Mouse (Mus musculus): ENCODE data around the gene Ceacam19.

Gene Ceacam19

DNA sequence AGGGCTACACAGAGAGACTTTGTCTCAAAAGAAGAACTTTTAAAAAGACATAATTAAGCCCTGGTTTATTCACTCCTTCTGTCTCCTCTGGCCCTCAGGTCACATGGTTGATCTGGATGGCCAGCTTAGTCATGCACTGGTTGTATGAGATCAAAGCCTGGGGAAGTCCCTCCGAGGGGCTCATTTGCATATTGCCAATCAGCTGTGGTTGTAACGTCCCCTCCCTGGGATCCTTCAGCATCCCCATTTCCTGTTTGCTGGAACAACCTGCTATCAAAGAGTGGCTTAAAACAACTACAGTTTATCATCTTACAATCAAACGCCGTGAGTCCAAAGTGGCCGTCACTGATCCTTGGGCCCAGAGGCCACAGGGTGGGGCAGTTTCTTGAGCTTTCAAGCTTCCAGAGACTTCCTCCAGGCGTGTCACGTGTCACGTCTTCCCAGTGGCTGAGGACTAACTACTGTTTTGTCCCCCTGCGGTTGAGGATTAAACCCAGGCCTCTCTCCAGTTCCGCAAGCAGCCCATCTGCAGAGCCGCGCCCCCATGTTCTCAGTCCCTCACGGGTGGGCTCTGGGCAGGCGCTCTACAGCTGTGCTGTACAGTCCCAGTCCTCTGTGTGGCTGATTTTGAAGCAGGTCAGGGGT lies 10.9 kb downstream of the Ceacam19 start:
- DNase-seq = peak; percentile 30 to 31

DNA sequence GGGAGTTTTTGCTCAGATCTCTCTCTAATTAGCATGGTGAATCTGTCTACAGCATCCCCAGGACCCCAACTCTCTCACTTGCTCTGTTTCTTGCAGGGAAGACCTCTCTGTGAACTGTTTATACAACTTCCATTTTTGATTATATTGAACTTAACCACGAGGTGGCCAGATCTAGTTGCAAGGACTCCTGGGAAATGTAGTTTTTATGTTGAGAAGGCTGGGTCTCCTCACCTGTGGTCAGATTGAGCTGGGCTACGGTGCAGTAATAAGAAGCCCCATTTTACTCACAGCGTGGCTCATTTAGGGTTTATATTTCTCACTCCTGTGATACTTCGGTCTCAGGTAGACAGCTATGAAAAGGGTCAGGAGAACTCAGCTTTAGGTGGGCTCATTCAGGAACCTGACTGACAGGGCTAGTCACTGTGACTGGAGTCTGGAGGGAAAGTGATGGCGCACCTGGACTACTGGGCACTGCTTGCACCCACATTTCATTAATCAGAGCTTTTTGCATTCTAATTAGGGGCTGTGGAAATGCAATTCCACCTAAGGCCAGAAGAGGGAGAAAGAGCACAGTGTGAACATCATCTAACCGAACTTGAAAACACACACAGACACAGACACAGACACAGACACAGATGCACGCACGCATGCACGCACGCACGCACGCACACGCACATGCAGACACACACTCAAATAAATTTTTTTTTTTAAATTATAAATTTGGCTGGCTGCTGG lies 11.7 kb downstream of the Ceacam19 start:
- DNase-seq = peak; percentile 17 to 57

DNA sequence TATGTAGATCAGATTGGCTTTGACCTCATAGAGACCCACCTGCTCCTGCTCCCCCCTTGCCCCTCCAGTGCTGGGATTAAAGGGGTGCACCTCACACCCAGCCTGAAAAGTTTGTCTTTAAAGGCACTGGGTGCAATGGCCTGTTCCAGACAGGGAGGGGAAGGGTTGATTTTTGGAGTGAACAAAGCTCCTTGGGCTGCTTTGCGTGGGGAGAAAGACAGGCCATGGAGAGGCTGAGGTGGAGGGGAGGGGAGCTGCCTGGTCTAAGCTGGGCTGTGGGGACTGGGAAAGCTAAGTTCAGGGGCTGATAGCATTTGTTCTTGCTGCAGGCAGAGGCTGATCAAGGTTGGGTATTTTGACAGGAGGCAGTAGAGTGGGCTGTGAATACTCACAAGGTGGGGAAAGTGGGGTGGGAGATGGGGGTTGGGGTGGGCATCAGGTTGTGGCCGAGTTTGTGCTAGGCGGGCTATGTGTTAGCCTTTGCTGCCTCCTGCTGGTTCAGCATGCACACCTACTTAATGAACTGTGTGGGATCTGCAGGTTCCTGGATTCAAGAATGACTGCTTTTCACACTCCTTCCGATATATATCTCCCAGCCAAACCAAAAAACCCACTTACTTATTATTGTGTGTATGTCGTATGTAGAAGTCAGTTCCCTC lies 15.7 kb downstream of the Ceacam19 start:
- peak in 1 of 2 experiments; percentile 35 for DNase-seq

DNA sequence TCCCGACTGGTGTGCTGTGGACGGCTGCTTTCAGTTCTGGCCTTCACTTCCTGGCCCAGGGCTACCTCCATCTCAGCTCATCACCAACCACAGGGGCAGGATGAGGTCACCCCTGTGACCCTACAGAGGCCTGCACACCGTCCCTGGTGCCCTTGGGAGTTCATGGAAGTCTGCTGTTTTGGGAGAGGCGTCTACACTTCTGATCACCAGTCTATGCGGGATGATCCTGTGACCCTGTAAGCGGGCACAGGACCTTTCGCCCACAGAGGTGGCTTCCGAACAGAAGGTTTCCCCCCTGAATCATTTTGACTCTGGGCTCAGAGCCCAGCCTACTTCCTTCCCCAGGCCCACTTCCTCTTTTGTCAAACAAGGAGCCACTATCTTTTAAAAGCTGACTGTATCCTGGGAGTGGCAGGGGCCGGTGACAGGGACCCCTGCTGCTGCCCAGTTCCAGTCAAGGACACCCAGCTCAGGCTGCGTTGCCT lies 16.6 kb downstream of the Ceacam19 start:
- DNase-seq = peak; percentile 49 to 62

DNA sequence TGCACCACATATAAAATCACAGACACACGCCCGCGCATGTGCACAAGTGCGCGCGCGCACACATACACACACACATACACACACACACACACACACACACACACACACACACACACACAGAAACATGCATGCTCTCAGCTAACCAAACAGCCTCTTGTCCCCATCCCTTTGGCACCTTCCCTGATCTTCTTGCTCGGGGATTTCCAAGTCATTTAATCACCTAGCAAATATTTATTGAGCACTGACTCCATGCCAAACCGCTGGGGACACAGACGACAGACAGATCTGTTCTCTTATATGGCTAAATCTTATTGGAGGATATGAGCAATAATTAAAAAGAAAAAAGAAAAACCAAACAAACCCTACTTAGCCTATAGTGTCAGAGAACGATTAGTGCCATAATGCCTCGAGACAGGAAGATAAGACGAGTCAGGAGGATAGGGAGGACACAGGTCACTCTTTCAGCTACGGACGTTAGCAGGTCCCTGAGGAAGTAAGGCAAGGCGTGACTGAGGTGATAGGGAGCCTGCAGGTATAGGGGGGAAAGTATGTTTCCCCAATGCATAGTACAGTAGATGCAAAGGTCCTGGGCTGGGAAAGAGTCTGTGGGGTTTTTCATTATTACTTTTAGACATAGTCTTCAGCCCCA lies 19.9 kb downstream of the Ceacam19 start:
- peak in 1 of 2 experiments; percentile 37 for DNase-seq

DNA sequence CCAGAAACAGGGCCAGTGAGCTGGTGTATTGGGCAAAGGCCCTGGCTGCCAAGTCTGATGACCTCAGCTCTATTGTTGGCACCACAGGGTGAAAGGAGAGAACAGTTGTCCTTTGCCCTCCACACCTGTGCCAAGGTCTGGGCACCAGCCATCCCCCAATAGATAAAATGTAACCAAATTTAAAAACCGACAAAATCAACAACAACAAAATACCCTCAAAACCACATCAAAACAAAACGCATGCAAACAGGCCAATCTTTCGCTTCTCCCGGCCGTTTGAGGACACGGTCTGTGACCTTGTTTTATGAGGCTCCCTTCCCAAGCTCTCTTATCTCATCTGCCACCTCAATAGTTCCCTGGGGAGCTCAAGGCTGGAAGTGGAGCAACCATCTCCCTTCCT lies 21.3 kb downstream of the Ceacam19 start:
- DNase-seq = no peak

DNA sequence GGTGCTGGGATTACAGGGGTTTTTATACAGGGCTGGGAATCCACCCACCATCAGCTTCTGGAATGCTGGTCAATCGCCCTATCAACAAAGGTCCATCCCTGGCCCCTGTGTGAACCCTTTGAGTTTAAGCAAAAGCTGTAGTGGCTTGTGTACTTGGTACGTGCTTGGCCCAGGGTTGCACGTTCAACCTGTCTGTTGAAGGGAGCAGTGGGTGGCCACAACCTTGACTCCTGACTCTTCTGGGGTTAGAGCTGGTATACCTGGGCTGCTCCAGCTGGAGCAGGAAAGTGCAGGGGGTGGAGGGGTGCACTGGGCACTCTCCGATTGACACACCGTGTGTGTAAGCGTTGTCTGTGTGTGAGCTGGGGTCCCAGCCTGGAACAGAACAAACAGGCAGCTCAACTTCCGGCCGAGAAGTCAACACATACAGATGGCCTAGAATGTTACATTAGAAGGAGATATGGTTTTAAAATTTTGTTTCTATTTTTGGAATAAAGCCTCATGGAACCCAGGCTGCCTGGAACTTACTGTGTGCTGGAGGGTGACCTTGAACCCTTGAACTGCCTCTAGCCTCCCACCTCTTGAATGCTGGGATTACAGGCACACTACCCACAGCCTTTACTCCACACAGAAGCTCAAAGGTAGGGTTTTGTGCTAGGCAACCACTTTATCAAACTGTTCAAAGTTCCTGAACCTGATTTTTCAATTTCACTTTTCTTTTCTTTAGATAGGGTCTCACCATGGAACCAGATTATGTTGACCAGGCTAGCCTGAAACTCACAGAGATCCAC lies 22.3 kb downstream of the Ceacam19 start:
- DNase-seq = no peak

DNA sequence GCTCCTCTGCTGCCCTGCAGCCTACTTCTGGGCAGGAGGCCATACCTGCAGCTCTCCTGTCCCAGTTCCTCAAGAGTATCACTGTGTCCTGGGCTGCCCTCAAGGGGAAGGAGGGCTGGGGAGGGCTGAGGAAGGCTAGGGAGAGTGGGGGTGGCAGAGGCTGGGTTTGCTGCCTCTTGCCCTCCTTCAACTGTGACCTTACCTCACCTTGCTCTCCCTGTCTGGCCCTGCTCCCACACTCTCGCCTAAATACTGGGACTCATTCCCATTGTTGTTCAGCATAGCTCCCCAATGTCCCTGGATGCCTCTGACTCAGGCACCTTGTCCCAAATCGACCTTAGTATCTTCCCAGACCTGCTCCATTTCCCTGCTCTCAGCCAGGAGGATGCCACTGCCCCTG lies 23.5 kb downstream of the Ceacam19 start:
- peak; percentile 44 to 57 for DNase-seq

DNA sequence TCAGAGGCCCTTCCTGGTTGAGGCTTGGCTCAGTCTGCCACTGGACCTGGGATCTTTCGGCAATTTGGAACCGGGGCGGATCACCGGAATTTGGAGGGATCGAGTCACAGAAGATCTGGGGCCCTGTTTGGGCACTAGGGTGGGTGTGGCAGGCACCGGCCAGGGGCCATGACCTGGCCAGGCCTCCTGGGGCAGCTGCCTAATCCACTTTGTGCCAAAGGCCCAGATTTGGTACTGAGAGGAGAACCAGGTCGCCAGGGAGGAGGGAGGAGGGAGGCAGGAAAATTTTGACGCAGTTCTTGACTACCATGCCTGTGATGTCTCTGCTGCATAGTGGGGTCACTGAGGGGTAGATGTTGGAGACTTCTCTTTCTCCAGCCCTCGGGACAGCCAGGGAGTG lies 26.6 kb downstream of the Ceacam19 start, which contains the start of gene Ceacam16:
Gene Ceacam16, minus strand, starts transcription at position 101 of the 400 bp plus-strand sequence.
- DNase-seq = no peak

DNA sequence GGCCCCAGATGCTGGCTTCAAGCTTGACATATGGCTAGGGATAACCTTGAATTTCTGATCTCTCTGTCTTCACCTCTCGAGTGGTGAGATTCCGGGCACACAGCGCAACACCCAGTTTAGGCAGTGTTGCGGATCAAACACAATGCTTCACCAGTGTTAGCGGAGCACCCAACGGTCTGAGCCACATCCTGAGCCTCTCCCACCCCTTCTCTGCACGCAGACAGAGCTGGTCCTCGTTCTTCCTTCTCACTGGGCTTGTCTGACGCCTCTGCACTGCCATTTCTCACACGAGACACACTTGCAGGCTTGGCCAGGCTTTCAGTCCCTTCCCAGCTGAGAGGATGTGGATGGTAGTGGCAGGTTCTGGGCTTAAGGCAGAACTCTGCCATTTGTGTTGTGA lies 28.0 kb downstream of the Ceacam19 start:
- no peak for DNase-seq

DNA sequence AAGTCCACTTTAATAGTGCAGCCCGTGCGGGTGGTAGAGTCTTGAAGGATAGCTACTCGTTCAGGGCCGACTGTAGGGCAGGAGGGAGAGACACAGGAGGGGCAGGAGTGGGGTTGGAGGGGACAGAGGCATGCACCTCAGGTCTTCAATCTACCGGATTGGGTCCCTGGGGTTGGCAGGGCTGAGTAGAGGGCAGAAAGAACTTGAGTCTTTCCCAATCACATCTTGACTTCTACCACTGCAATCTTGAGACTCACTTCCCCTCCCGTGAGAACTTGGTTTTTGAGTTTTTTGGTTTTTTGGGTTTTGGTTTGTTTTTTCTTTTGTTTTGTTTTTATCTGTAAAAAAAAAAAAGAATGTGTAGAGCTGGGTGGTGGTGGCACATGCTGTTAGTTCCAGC lies 31.5 kb downstream of the Ceacam19 start:
- DNase-seq = no peak

DNA sequence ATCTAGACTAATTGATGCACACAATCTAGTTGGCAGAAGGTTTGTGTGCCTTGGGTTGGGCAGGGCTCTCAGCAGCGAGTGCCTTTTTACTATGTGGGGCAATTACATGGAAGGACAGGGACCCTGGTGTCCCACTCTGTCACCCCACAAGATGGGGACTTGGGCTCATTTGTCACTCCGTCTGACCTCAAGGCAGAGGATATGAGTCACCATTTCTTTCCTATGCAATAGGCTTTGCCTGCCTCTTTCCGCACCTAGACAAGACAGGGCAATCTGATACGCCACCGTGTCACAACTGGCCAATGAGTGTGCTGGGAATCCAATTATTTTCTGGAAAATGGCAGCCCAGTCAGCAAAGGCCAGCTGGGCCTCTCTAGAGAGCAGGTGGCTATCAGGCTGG lies 32.1 kb downstream of the Ceacam19 start:
- DNase-seq = no peak

DNA sequence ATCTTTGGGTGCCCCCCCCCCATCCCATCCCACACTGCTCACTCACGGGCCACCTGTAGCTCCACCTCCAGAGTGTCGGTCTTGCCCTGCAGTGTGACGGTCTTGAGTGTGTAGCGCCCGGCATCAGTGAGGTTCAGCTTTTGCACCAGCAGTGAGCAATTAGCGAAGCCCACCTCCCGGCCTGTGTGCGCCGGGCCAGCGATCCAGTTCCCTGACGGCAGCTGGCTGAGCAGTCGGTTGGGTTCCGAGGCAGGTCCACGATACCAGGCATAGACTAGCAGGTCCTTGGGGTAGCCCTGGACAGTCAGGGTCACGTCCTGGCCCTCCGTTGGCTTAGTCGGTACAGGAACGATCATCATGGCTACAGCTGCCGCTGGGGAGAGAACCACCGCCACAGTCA lies 34.2 kb downstream of the Ceacam19 start:
- DNase-seq = no peak

DNA sequence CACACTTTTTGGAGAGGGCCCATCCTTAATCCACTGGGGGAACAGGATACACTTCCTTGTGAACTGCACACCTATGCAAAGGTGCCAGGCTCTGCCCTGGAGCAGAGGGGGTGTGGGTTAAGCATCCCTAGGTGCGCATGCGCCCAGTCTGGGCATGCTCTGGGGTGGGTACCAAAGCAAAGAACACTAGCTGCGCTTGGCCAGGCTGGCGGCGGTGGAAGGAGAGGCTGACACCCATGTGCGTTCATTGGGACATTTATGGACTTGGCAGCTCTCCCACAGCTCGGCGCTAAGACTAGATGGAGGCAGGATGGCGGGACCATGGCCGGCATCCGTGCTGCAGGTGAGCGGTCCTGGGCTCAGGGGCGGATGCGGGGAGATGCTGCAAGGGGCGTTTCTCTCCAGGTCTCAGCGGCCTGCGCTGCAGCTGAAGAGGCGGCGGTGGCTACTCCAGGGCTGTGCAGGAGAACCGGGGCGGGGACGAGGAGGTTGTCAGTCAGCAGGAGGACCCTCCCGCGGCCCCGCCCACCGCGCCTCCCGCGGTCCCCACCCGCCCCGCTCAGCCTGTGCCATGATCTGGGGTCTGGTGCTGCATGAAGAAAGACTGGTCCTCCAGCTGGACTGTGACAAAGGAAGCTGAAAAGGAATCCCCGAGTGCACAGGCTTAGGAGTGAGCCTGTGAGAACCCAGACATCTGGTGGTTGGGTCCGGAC lies 35.8 kb downstream of the Ceacam19 start, which contains the start of gene Gm19345:
Gene Gm19345, plus strand, starts transcription at position 146 of the 713 bp plus-strand sequence.
- DNase-seq = no peak

DNA sequence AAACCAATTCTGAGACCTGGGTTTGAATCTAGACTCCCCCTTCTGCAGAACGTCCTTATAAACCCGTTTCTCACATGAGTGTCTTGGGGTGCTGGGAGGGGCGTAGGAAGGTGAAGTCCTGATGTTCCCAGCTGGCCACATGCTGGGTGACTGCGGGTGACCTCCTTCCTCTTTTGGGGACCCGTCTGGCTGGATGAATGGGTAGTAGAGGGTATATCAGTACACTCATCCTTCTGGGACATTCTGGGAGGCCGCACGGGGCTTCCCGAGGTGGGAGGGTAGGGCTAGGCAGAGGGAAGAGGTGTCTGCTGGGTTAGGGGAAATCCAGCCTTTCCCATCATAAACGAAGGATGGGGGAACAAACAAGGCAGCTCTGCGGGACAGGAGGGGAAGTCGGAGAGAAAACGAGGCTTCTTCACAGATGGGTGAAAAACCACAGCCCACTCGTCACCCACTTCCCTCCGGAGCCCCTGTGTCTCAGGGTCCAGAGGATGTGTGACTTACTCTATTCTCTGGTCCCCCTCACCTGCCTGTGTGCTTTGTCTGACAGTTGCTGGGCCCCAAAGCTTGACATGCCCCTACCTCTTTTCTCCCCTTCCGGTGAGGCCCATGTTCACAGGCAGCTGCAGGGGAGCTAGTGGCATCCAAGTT lies 43.1 kb downstream of the Ceacam19 start:
- no peak for DNase-seq

DNA sequence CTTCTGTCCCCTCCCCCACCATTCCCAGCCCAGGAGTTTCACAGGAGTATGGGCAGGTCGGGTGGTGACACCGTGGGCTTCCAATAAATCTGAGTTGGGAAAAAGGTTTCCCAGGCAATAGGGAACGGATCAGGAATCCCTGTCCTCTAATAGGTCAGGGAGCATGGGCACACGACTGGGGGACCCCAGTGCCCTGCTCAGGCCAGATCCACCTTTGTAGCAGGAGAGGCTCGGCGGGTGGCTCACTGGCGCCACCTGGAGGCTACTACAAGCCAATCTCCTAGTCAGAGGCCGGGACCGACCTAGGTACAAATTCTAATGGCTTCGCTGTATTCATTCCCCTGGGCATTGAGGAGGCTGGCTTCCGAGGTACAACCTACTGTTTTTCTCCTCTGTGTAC lies 44.2 kb downstream of the Ceacam19 start:
- peak; percentile 72 to 74 for DNase-seq

DNA sequence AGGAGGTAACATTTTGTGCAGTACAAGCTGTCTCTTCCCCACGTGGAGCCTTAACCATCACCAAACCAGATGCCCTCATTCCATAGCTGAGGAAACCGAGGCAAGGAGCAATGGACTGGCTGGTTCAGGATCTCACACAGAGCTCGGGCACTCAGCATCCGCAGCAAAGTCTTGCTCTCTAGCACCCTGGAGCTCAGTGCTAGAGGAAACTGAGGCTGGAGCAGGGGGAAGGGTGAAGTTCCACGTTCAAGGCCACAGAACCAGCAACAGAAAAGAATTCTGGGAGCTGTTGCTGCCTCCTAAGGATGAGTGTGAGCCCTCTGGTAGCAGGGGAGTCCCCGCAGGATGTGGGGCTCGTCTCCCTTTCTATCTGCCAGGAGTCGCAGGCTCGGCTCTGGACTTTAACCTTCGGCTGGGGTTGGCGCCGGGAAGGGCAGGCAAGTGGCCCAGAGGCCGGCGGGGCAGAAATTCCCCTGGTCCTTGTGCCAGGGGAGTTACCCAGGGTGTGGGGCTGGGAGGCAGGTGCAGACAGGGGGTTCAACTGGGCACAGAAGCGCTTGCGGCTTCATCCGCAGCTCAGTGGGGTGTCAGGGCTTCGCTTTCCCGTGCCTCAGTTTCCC lies 44.8 kb downstream of the Ceacam19 start:
- no peak for DNase-seq

DNA sequence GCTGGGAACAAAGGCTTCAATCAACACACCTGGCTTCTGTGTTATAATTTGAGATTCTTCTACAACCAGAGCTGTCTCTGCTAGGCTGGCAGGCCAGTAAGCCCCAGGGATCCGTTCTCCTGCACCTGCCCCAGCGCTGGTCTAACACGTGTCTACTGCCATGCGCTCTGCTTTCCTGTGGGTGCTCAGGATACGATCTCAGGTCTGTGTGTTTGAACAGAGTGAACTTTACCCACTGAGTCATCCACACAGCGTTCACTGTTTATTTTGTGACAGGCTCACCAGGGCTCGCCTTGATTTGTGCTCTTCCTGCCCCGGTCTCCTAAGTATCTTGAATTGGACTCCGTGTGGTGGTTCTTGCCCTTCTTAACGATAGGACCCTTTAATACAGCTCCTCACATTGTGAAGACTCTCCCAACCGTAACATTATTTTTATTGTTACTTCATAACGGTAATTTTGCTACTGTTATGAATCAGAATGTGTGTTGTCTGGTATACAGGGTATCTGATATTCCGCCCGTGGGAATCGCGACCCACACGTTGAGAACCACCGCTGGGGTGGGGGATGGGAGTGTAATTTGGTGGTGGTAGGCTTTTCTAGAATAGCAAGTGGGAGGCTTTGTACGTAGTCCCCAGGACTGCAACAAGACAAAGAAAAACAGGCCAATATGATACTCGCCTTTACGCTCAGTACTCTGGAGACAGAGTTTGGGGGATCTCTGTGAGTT lies 45.9 kb downstream of the Ceacam19 start:
- no peak for DNase-seq

DNA sequence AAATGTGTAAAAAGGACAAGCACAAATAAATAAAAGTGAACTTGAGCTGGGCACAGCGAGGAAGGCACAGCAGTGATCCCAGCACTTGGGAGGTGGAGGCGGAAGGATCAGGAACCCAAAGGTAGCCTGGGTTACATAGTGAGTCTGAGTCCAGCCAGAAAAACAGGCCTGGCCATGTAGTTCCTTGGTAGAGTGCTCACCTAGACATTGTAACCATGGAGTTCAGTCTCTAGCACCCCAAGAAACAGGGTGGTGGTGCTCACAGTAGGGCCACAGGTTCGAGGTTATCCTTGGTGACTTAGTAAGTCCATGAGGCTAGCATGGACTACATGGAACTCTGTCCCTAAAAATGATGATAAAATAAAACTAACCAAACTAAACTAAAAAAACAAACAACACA lies 46.8 kb downstream of the Ceacam19 start:
- no peak for DNase-seq

DNA sequence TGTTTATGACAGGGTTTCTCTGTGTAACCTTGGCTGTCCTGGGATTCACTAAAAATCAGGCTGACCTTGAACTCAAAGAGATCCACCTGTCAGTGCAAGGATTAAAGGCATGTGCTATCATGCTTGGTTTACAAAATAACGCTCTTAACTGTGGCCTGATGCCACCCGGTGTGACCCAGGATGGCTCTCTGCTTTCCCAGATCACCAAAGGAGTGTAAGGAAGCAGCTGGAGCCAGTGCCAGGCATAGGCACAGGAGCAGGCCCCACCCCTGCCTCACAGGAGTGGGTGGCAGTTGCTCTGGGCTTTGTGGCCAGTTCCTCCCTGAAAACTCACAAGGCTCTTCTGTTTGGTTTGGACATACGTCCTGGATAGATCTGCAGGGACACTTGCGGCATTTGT lies 47.4 kb downstream of the Ceacam19 start:
- DNase-seq = no peak
